Mouse (Mus musculus): ENCODE data around the gene H2-M10.4. TPM values are rescaled to one million over a fixed set of nuclear protein-coding genes. Genes with fewer than 3 reads are reported as not detected.
"Not testable (repeated sequence)": the region's sequence is repeated elsewhere in the genome, so short reads cannot be mapped to it uniquely, and the experiment has no call there.

H2-M10.4 gene
- total RNA-seq (2022) = not detected

DNA sequence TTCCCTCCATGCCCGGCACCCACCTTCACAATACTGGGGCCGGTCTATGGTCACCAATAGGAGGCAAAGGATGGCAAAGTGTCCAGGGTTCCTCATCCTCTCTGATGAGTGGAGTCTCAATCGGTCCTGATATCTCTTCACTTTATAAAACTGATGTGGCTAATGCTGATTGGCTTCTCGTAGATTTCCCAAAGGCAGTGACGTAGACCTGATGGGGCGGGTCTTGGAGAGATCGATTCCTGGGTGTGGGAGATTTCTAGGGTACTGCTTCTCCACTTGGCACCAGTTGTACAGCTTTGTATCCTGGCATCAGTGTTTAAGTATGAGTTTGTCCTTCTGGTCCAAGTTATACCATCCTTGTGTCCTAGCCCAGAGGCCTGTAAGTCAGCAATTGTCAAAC is at the start of gene H2-M10.4:
H2-M10.4 (minus strand) TSS at position 101 of the 400 bp plus-strand sequence.
- no peak for DNase-seq (ENCODE audit: low spot score in 2 of 2)

DNA sequence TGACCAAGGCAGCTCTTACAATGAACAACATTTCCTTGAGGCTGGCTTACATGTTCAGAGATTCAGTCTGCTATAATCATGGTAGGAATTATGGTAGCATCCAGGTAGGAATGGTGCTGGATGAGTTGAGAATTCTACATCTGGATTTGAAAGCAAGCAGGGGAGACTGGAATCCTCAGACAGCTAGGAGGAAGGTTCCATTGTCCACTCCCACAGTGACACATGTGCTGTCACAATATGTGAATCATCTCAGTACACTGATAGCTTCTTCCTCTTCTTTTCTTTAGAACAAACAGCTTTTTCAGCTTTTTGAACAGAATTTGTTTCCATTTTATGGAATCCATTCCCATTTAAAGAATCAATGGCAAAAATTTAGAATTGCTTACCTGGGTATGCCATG is 41.8 kb upstream of the H2-M10.4 start:
- no peak for DNase-seq (ENCODE audit: low spot score in 2 of 2)

DNA sequence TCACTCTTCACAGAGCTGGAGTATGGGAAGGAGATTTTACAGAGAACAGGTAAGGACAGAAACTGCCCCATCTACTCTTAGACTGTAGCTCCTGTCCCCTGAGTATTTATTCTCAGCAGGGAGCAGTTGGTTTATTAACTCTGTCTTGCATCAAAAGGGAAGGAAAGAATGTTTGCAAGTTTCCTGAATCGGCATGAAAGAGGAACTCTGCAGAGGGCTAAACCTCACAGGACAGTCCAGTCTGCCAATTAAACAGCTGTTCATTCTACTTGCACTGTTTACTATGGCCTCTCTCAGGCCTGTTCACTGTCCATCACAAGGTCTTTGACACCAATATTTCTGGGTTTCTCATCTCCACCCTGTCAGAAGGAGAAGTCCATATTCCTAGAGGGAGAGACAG is 38.3 kb upstream of the H2-M10.4 start:
- no peak for DNase-seq (ENCODE audit: low spot score in 2 of 2)

DNA sequence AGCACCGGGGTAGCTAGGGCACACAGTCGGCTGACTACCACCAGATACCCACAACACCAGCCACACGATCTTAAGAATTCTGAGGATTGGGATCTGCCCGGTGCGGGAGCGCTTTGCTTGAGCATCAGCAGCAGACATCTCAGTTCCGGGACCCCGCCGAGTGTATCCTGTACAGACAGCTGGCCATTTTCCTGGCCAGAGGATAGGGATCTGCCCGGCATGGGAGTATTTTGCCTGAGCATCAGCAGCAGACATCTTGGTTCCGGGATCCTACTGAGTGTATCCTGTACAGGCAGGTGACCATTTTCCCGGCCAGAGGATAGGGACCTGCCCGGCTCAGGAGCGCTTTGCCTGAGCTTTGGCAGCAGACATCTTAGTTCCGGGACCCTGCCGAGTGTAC is 26.0 kb upstream of the H2-M10.4 start:
- DNase-seq (ENCODE audit: low spot score in 2 of 2) = not testable (repeated sequence)

DNA sequence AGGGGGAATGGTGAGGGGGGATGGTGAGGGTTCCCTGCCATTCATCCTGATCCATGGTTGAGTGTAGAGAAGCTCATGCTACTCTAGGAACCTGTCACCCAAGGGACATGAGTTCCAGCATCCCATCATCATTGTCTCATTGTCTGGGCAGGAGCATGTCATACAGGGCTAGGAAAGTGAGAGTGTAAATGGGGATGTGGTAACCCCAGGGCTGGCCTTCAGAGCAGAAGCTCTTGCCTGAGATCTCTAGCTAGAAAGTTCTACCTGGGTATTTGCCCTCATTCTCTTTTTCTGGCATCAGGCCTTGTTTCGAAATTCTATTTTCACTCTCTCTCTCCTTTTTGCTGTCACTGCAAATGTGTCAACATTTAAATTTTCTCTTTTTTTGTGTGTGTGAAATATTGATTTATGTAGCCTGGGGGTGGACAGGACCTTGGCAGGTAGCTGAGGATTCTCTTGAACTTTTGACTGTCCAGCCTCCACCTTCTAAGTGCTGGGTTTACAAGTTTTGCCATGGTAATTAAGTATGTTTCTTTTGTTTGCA is 24.6 kb upstream of the H2-M10.4 start:
- DNase-seq (ENCODE audit: low spot score in 2 of 2) = no peak

DNA sequence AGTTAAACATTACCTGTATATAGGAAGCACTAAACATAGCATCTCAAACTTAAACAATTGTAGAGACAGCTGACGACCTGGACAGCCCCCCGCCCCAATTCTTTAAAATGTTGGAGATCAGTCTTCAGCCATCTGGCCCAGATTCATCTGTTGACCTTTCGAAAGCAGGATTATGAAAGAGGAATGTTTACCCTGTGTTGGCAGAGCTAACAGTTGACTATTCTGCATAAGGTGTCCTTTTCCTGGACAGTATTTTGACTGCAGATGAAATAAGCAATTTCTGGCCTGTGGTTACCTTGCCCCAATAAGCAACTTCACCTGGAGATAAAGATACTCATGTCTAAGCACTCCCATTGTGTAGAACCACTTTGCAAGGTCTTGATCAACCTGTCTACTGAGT is 21.7 kb upstream of the H2-M10.4 start:
- DNase-seq (ENCODE audit: low spot score in 2 of 2) = no peak

DNA sequence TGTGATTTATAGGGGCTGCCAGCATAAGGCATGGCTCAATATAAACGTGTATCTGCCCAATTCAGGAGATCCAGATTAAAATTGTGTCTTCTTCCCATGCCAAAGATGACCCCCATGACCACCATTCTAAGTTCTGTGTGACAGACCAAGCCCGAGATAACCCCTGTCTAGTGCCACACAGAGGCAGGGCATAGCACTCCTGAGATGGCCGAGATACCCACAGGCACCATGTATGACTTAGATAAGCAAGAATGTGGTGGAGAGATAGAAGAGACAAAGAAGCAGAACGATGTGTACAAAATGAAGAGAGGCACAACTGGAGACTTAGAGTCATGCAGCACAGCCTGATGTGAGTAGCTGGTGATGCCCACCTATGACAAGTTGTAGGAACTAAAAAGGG is 5.9 kb downstream of the H2-M10.4 start:
- DNase-seq (ENCODE audit: low spot score in 2 of 2) = no peak

DNA sequence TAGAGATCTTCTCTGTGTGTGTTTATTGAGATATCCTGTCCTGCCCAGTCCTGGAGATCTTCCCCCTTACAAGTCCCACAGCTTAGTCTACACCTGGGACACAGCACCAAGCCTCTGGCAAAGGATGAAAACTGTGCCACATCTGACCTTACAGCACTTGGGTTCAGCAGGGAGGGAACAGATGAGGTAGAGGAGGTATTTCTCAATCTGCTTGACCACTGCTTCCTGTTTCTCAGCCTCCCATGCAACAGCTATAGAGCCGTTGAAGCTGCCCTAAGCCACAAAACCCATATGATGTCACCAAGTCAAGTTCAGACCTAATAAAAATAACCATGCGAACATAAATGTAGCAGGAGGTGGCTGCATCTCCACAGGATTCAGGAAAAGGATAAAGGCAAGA is 30.7 kb downstream of the H2-M10.4 start:
- DNase-seq (ENCODE audit: low spot score in 2 of 2) = no peak

DNA sequence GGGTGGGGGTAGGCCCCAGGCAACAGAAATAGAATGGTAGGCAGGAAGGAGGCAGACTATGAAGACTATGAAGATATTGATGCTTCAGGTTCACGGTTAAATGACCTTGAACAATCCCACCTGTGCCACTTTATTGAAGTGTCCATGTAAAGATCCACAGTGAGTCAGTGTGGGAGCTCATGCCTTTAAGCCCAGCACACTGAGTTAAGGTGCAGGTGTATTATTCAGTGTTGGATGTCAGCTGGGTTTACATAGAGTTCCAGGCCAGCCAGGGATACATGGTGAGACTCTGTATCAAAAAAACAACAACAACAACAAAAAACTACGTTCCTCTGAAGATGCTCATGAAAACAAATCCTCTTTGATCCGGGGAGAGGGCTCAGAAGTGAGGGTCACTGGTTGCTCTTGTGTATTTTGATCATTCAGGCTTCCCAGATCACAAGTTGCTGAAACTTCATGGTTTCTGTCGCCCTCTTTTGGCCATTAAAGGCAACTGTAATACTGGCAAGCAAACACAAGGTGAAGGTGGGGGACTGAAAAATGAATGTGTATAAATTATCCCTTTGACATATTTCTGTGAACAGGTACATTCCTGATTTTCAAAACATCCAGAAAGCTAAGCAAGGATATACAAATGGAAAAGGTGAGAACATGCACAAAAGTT is 43.9 kb downstream of the H2-M10.4 start:
- DNase-seq (ENCODE audit: low spot score in 2 of 2) = peak; percentile 8 to 29

DNA sequence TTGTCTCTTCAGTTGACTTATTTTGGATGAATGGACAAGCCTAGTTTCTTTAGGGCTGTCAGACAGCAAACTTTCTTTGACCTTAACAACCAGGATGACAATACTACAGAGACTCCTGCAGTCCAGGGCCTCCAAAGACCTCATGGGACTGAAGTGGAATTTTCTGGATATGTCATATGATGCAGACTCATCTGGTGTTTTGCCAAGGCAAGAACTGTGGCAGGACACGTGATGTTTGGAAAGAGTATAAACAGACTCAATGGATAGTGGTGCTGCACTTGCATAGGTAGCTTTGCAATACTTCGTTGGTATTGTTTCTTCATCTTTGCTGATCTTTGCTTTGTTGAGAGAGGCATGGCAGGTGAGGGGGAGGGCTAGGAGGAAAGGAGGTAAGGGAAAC is 44.7 kb downstream of the H2-M10.4 start:
- no peak for DNase-seq (ENCODE audit: low spot score in 2 of 2)

DNA sequence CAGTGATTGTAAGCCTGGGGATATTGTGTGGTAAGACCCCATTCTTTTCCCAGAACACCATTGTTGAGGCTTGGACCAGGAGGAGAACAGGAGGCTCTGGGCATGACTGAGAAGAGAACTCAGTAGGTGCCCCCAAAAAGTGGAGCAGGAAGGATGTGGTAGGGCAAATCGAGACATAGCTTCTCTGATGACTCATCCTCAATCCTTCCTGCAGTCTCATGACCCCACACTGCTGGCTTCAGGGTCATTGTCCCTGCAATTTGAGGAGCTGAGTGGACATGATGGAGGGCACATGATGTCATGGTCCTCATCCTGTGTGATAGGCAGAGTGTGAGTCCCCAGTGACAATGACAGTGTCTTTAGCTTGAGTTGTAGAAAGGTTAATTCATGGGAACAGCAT is 46.7 kb downstream of the H2-M10.4 start:
- DNase-seq (ENCODE audit: low spot score in 2 of 2) = no peak

DNA sequence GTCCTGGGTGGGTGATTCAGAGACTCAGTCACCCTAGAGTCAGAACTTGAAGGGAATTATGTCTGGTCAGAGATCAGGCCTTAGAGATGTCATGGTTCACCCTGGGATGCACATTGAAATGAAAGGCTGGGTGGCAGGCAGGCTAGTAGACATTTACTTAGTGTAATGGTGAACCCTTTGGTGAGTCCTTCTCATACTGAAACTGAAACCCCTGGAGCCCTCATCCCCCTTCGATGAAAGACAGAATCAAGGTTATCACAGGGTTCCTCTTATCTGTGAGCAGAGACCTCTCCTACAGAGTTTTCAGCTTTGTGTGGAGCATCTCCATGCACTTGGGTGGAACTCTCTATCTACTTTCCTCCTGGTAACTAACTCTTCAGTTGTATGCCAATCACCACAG is 47.8 kb downstream of the H2-M10.4 start:
- no peak for DNase-seq (ENCODE audit: low spot score in 2 of 2)

Other genes starting within 250 kb of the H2-M10.4 start
- 10 to 100 TPM; 39.1 to 50.1 (median 45.3) TPM for gene Rpp21, start 204.3 kb downstream of the H2-M10.4 start, total RNA-seq (2022)
- gene Trim39, start 190.1 kb downstream of the H2-M10.4 start, total RNA-seq (2022) = 10 to 100 TPM; 23.2 to 27.7 (median 25.4) TPM
- not detected for gene H2-M10.2, start 175.8 kb downstream of the H2-M10.4 start, total RNA-seq (2022)
- gene H2-M10.1, start 136.2 kb downstream of the H2-M10.4 start, total RNA-seq (2022) = not detected
- gene H2-M10.3, start 93.9 kb downstream of the H2-M10.4 start, total RNA-seq (2022) = not detected
- gene H2-M11, start 84.7 kb upstream of the H2-M10.4 start, total RNA-seq (2022) = not detected
- not detected for gene H2-M9, start 180.3 kb upstream of the H2-M10.4 start, total RNA-seq (2022)
- gene H2-M1, start 209.9 kb upstream of the H2-M10.4 start, total RNA-seq (2022) = not detected